Mouse (Mus musculus) kidney, adult 2 months (tissue): ENCODE results near the gene Sfxn2. TPM values are rescaled to one million over a fixed set of nuclear protein-coding genes. Genes with fewer than 3 reads are reported as not detected.

ENCODE experiments used
- DNase-seq: peaks from one replicate; pipeline ENCODE4 v3.0.0; 2021
- H3K27ac ChIP-seq: fragments of 200-500 bp; 2 replicates; pipeline ENCODE4 v1.5.1; 2012; ENCODE audit warnings: low read depth, low read length, control low read depth, inconsistent platforms; ENCODE audit not compliant: insufficient read depth
- H3K27me3 ChIP-seq: fragments of 200-500 bp; replicated peaks from 2 replicates; pipeline ENCODE4 v1.6.1; 2012; ENCODE audit warnings: mild to moderate bottlenecking, moderate library complexity, low read length, inconsistent platforms; ENCODE audit not compliant: control insufficient read depth, insufficient read depth
- H3K36me3 ChIP-seq: fragments of 200-500 bp; 2 replicates; pipeline ENCODE4 v1.6.1; 2012; ENCODE audit warnings: mild to moderate bottlenecking, moderate library complexity, low read length, inconsistent platforms; ENCODE audit not compliant: control insufficient read depth, insufficient read depth
- H3K4me1 ChIP-seq: fragments of 200-500 bp; 2 replicates; pipeline ENCODE4 v1.6.1; 2011; ENCODE audit warnings: low read length; ENCODE audit not compliant: control insufficient read depth, insufficient read depth
- H3K4me3 ChIP-seq: fragments of 200-500 bp; 2 replicates; pipeline ENCODE4 v1.5.1; 2011; ENCODE audit warnings: mild to moderate bottlenecking, low read depth, low read length, control low read depth; ENCODE audit not compliant: insufficient read depth
- CTCF ChIP-seq: fragments of 200-500 bp; conservative IDR thresholded peaks from 2 replicates; pipeline ENCODE4 v1.5.1; 2011; ENCODE audit warnings: low read depth, mild to moderate bottlenecking, control low read depth, low read length, moderate library complexity, mixed read lengths; ENCODE audit not compliant: insufficient read depth, insufficient read length
- POLR2A ChIP-seq: fragments of 200-500 bp; IDR thresholded peaks from one replicate; pipeline ENCODE4 v1.6.1; 2011; ENCODE audit warnings: low read depth, low read length, control low read depth
- WGBS: fragments of 180-500 bp; shearing (Covaris S2); methylation state at CpG from one replicate; pipeline ENCODE4 v1.1.7; 2018; 5-methylcytosine and 5-hydroxymethylcytosine counted together
- polyA plus RNA-seq: library from polyadenylated mRNA; depleted of rRNA; stranded (reverse); fragments of >200 nt; gene quantifications from 2 replicates; pipeline ENCODE4 v1.2.3, GENCODE M21; 2012

Sfxn2 gene
- polyA plus RNA-seq, 1 experiment, result 23.0 TPM

DNA sequence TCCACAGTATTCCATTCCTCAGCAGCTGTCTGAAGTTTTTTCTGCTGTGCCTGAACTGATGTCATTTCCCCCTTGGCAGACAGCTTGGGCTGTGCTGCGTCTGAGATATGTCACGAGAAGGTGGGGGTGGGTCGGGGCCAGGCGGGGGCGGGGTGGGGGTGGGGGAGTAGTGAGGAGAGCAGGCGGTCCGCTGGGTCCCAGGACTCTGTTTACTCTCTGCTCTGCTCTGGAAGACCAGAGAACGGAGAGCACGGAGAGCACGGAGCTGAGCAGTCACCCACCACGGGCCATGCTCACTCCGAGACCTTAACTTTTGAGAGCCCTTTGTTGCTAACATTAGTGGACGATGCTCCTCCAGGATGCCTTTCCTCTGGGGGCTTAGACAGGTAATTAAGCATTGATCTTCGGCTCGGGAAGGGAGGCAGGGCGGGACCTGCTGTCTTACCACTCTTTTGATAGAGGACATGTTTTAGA, 50.1 kb downstream of the Sfxn2 start:
- 18% methylated on average over 16 of the region's 16 CpGs for WGBS
- peak; percentile 57 for DNase-seq
- peak overlapping the region; percentile 7 for H3K4me3 ChIP-seq
- H3K4me1 ChIP-seq, result peaks cover 21% of the 10 kb centered on the region
- TF ChIP-seq POLR2A (no peak), CTCF (no peak)
- H3K27ac ChIP-seq, result peak overlapping the region; percentile 41
- no peaks in the 10 kb centered on the region for H3K27me3 ChIP-seq
- H3K36me3 ChIP-seq, result no peaks in the 10 kb centered on the region

- peak; percentile 72 for DNase-seq
- Histone ChIP-seq H3K27me3 (no peaks in the 10 kb centered on the region), H3K4me1 (peaks cover 21% of the 10 kb centered on the region), H3K4me3 (peak overlapping the region; percentile 7), H3K36me3 (no peaks in the 10 kb centered on the region), H3K27ac (peak overlapping the region; percentile 49)
- TF ChIP-seq POLR2A (no peak), CTCF (no peak)
- WGBS, result 26% methylated on average over 19 of the region's 19 CpGs
Measured at GRCm38 (mm10) chr19:46623790-46624772, 50.9 kb downstream of the Sfxn2 start.

DNA sequence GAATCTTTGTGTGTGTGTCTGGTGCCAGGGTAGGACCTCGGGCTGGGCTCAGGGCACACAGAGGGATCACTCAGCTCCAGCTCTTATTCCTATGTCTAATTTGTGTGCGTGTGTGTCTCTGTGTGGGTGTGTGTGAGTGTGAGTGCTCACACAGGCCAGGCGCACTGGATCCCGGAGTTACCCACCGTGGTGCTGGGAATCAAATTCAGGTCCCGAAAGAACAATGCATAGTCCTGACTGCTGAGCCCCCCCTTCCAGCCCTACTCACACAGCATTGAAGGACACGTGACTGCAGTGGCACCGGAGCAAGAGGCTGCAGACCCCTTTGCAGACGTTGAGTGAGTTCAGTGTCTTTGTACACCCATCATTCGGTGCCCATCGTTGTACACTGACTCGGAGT, 51.9 kb downstream of the Sfxn2 start:
- no peak for TF ChIP-seq POLR2A
- no peaks in the 10 kb centered on the region for H3K36me3 ChIP-seq
- no peak for DNase-seq
- H3K27ac ChIP-seq, result no peak overlapping the region
- H3K4me3 ChIP-seq, result no peak overlapping the region
- H3K4me1 ChIP-seq, result peaks cover 25% of the 10 kb centered on the region
- WGBS, result 93% methylated on average over 12 of the region's 12 CpGs
- no peaks in the 10 kb centered on the region for H3K27me3 ChIP-seq

- Histone ChIP-seq H3K27me3 (no peaks in the 10 kb centered on the region), H3K4me3 (no peak overlapping the region), H3K4me1 (peaks cover 25% of the 10 kb centered on the region), H3K36me3 (no peaks in the 10 kb centered on the region), H3K27ac (no peak overlapping the region)
- WGBS, result 47% methylated on average over 10 of the region's 10 CpGs
- no peak for DNase-seq
- TF ChIP-seq CTCF, result no peak
- no peak for TF ChIP-seq POLR2A
Measured at GRCm38 (mm10) chr19:46625519-46625918, 52.4 kb downstream of the Sfxn2 start.

DNA sequence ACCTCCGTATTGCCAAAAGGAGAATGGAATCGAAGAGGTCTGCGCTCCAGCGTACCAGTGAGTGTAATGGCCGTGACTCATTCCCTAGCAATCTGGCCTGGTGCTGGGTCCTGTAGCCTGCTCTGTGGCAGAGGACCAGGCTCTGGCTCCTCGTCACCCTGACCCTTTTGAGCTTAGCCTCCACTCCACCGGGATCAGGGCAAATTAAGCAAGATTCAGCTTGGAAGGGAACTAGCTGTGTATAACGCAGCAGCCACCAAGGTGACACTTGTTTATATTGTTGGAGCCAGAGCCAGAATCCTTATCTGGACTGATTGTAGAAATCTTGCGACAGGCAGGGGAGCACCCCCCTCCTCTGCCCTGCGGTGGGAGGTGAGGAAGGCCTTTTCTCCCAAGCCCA, 55.2 kb downstream of the Sfxn2 start:
- Histone ChIP-seq H3K4me1 (peaks cover 11% of the 10 kb centered on the region), H3K27me3 (no peaks in the 10 kb centered on the region), H3K27ac (no peak overlapping the region), H3K36me3 (no peaks in the 10 kb centered on the region), H3K4me3 (no peak overlapping the region)
- TF ChIP-seq POLR2A (no peak), CTCF (no peak)
- 70% methylated on average over 10 of the region's 10 CpGs for WGBS
- no peak for DNase-seq

DNA sequence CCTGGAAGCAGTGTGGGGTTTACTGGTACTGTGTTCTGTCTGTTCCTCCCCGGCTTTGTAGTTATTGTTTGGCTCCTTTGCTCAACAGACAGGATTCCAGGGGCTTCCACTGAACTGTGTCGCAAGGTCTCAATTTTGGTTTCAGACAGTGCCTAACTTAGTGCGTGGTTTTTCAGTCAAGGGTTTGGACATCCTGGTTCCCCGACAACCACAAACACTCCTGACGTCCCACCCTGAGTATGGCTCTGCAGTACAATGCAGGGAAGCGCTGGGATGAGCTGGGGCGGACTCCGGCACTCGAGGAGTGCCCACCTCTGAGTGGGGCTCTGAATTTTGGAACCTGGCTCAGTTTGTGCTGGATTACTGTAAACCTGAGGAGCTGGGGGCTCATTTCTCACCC, 56.6 kb downstream of the Sfxn2 start:
- no peak for DNase-seq
- WGBS, result 73% methylated on average over 9 of the region's 9 CpGs
- TF ChIP-seq CTCF (no peak), POLR2A (no peak)
- Histone ChIP-seq H3K27me3 (no peaks in the 10 kb centered on the region), H3K4me1 (peaks cover 7% of the 10 kb centered on the region), H3K27ac (no peak overlapping the region), H3K4me3 (no peak overlapping the region), H3K36me3 (no peaks in the 10 kb centered on the region)

GRCm38 (mm10) chr19:46631637-46632036, 58.5 kb downstream of the Sfxn2 start:
- no peak overlapping the region for H3K4me3 ChIP-seq
- WGBS, result 89% methylated on average over 9 of the region's 9 CpGs
- DNase-seq, result no peak
- H3K36me3 ChIP-seq, result no peaks in the 10 kb centered on the region
- H3K27ac ChIP-seq, result no peak overlapping the region
- no peaks in the 10 kb centered on the region for H3K27me3 ChIP-seq
- TF ChIP-seq CTCF (no peak), POLR2A (no peak)
- peaks cover 8% of the 10 kb centered on the region for H3K4me1 ChIP-seq
